Mouse (Mus musculus): ENCODE data around the gene Bag5. TPM values are rescaled to one million over a fixed set of nuclear protein-coding genes. Genes with fewer than 3 reads are reported as not detected.

The Bag5 gene
- total RNA-seq (2023) = 10 to 100 TPM; 18.2 to 21.6 TPM

DNA sequence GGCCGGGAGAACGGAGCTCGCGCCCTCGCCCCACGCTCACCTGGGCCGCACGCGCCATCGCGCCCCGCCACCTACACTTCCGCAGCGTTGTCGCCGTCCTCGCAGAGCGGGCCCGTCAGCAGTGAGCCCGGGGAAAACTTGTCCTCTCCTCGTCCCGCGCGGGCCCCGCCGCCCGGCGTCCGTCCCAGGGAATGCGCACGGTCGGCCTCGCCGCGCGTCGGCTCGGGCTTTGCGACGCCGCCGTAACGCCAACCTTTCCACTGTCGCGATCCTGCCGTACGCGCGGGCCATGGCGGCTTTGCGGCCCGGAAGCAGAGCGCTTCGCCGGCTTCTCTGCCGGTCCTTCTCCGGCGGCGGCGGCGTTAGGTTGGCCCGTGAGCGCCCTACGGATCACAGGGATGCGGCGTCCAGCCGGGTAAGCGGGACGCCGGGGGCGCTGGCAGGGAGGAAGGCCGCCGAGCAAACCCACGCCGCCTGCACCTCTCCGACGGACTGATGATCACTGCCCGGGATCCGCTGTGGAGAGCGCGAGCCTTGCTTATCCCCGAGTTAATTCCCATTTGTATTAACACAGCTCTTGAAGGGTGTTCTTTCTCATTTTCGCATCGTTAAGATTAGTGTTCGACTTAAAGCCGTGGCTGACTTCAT lies at the start of gene Bag5, which contains the start of gene Apopt1:
Gene Bag5, minus strand, starts transcription at position 254 of the 648 bp plus-strand sequence.
Gene Apopt1, plus strand, starts transcription at position 258 of the 648 bp plus-strand sequence.

GRCm38 (mm10) chr12:111758381-111759175 lies 45.5 kb upstream of the Bag5 start, which contains the start of gene Klc1:
TSS of gene Klc1 (plus strand) at chr12:111758849.

DNA sequence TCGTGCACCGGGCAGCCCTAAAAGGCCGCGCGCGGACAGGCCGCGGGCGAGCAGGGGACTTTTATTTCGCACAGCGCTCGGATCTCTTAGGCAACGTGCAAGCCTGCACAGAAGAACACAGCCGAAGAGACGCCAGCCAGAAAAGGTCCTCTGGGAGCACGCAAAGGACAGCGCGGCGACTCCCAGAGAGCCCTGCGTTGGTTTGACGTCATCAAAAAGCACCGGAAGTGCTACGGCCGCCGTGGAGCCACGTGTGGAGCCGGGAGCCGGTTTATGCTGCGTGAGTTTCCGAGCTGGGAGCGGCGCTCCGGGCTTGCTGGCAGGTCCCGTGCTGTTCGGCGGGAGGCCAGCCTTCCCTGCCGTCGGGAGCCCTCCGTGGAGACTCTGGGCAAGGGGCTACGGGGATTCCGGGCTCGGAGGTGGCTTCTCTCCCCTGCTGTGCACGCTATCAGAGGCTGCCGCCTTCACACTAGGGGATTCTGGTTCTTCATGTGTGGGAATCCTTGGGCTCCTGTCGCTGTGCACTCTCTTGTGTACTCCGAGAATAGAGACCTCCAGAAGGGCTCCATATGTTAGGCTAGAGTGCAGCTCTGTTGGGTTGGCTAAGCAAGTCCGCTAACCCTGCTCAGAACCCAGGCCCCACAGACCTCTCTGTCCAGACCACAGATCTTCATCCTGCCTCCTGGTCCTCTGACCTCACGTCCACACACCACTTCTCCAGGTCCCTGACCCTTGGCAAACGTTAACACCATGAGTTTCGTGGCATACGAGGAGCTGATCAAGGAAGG lies 35.0 kb downstream of the Bag5 start, which contains the start of gene Trmt61a:
Gene Trmt61a, plus strand, starts transcription at position 224 of the 788 bp plus-strand sequence.

GRCm38 (mm10) chr12:111672176-111672575 lies 40.9 kb downstream of the Bag5 start, which contains the start of gene Ckb:
TSS of gene Ckb (minus strand) at chr12:111672338.

Other genes starting within 250 kb of the Bag5 start
- gene Gm266, start 227.4 kb downstream of the Bag5 start, total RNA-seq (2023) = not detected
- 100 to 1,000 TPM; 665 to 707 TPM for gene Eif5, start 175.2 kb downstream of the Bag5 start, total RNA-seq (2023)
- gene Mark3, start 138.7 kb downstream of the Bag5 start, total RNA-seq (2023) = 10 to 100 TPM; 75.3 to 78.6 TPM
- gene Ckb, start 40.9 kb downstream of the Bag5 start, total RNA-seq (2023) = 10 to 100 TPM; 49.9 to 50.1 TPM
- 1 to 10 TPM; 7.4 to 7.9 TPM for gene Trmt61a, start 35.2 kb downstream of the Bag5 start, total RNA-seq (2023)
- 10 to 100 TPM; 28.1 to 29.9 TPM for gene Apopt1, start within 50 bp of the Bag5 start, total RNA-seq (2023)
- gene Klc1, start 45.6 kb upstream of the Bag5 start, total RNA-seq (2023) = 100 to 1,000 TPM; 118 to 119 TPM
- gene Xrcc3, start 100.6 kb upstream of the Bag5 start, total RNA-seq (2023) = 1 to 10 TPM in 1 of 2 experiments, under 1 TPM in 1; 0.79 to 1.4 TPM
- gene Zfyve21, start 100.9 kb upstream of the Bag5 start, total RNA-seq (2023) = 10 to 100 TPM in 1 of 2 experiments, 1 to 10 TPM in 1; 5.4 to 10.1 TPM
- 10 to 100 TPM; 12.0 to 14.0 TPM for gene Ppp1r13b, start 194.9 kb upstream of the Bag5 start, total RNA-seq (2023)